Mouse (Mus musculus): Measurements from ENCODE around the gene Gpcpd1. TPM values are rescaled to one million over a fixed set of nuclear protein-coding genes. Genes with fewer than 3 reads are reported as not detected.

Gpcpd1 gene
- total RNA-seq, 2 experiments from 2014 or later, result 120 to 135 TPM

- DNase-seq (ENCODE audit: low spot score in 2 of 2), result no peak
- intact Hi-C loops (cut with DNase I), result loop anchor here (5.0 kb wide), 1 partner anchor 225 kb away; no protein-coding TSS in a partner anchor
Measured at GRCm38 (mm10) chr2:132567414-132567813, 20.1 kb downstream of the Gpcpd1 start.

DNA sequence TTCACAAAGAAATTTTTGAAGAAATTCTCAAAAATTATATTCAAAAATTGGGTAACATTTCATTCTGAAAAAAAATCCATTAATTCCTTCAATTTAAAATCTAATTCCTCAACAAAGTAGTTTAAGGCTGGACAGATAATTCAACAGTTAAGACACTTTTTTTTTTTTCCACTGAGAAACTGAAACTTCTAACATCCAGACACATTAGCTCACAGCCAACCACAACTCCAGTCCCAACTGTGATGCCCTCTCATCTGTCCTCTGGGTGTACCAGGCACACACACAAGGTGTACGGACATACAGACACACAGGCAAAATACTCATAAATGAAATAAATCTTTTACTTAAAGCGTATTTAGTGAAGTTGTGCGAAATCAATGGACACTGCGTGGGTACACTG, 25.7 kb downstream of the Gpcpd1 start:
- no peak for DNase-seq (ENCODE audit: low spot score in 2 of 2)
- intact Hi-C loops (cut with DNase I), result no loop called here

GRCm38 (mm10) chr2:132527864-132528263, 59.7 kb downstream of the Gpcpd1 start:
- intact Hi-C loops (cut with DNase I), result no loop called here
- no peak for DNase-seq (ENCODE audit: low spot score in 2 of 2)

DNA sequence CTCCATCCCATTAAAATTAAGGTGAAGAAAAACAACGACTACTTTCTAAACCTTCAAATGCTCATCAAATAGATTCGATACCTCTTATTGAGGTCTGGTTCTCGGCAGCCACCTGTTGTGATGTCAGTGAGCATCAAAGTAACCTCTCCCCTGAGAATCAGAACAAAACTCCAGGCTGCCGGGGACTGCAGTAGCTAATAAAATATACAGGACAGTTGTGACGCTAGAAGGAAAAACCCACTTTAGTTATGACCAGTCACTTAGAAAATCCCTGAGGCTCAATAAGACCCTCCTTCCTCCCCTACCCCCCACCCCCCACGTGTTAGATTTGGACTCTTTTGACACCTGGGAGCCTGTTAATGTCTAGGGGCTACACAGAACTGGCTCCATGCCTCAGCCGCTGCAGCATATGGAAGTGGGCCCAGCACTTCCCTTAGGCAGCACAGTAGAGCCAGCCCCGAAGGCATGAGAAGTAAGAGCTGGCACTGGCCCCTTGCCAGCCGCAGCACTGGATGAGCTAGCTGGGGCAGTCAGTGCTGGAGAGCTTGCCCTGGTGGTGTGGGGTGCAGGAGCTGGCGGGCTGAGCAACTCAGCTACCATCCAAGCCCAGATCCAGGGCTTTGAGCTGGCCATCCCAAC, 60.5 kb downstream of the Gpcpd1 start:
- DNase-seq (ENCODE audit: low spot score in 2 of 2), result peak in 1 of 2 experiments; percentile 29
- intact Hi-C loops (cut with DNase I), result no loop called here

- no peak for DNase-seq (ENCODE audit: low spot score in 2 of 2)
- intact Hi-C loops (cut with DNase I), result no loop called here
Measured at GRCm38 (mm10) chr2:132526110-132526509, 61.4 kb downstream of the Gpcpd1 start.

DNA sequence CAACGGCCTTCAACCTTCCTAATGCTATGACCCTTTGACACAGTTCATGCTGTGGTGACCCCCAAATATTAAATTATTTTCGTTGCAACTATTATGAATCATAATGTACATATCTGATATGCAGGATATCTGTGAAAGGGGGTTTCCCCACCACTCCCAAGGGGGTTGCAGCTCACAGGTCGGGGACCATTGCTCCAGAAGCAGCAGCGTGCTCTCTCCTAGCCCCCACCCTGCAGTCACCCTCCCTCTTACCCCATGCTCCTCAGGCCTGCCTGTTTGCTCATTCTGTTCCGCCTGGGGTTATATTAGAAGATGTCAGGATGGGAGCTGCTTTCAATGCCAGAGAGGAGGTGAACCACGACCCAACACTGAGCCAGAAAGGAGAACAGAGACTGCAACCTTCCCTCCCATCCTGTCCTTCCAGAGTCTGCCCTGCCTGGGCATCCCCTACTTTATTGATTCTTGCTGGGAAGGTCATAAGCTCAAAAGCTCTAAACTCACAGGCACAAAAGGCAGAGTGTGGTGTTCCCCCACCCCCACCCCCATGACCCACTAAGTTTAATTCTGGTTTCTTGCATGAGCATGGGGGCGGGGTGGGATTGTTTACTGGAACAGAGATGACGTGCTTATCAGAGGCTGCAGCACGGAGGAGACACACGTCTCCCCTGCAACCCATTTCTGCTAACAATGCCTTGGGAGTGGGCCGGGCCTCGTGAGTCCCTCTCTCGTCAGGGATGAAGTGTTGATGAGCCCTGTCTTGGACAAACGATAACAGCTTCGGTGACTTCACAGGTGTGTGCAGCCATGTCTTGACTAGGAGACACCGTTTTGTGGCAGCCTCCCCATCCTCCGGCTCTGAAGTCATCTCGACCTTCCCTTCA, 69.3 kb downstream of the Gpcpd1 start:
- intact Hi-C loops (cut with DNase I), result loop anchor here (5.0 to 10.0 kb wide), 3 partner anchors 267 to 389 kb away; partner anchors contain the start of genes Chgb, Mcm8 and Trmt6
- DNase-seq (ENCODE audit: low spot score in 2 of 2), result no peak

GRCm38 (mm10) chr2:132517194-132517836, 70.2 kb downstream of the Gpcpd1 start:
- intact Hi-C loops (cut with DNase I), result loop anchor here (5.0 to 10.0 kb wide), 3 partner anchors 267 to 390 kb away; partner anchors contain the start of genes Chgb, Mcm8 and Trmt6
- no peak for DNase-seq (ENCODE audit: low spot score in 2 of 2)

DNA sequence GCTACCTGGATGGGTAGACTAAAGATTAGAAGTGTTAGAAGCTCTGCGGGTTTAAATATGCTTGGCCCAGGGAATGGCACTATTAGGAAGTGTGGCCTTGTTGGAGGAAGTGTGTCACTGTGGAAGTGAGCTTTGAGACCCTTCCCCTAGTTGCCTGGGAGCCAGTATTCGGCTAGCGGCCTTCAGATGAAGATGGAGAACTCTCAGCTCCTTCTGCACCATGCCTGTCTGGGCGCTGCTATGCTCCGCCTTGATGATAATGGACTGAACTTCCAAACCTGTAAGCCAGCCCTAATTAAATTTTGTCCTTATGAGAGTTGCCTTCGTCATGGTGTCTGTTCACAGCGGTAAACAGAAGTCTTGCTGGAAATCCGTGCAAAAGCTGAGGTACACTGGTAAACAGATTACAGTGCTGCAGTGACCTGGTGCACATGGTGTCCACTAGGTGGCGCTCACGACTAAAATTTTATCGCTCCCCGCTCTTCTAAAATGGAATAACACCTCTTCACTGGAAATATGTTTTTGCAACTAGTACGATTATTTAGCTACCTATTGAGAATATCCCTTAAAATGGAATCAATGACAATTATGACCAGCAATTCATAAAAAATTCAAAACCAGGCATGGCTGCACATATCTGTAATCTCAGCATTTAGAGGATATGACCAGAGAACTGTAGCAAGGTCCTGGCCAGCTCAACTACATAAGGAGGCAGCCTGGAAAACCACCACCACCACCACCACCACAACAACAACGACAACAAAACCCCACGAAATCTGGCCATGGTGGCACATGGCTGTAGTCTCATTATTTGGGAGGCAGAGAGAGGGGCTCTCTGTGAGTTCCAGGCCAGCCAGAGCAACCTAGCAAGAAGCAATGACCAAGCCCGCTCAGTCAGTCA, 71.1 kb downstream of the Gpcpd1 start:
- peak; percentile 72 to 88 for DNase-seq (ENCODE audit: low spot score in 2 of 2)
- intact Hi-C loops (cut with DNase I), result loop anchor here (1.0 to 10.0 kb wide), 4 partner anchors 185 to 391 kb away; partner anchors contain the start of genes Chgb, Mcm8 and Trmt6

- intact Hi-C loops (cut with DNase I), result loop anchor here (1.0 to 10.0 kb wide), 4 partner anchors 186 to 392 kb away; partner anchors contain the start of genes Chgb, Mcm8 and Trmt6
Measured at GRCm38 (mm10) chr2:132515607-132516006, 71.9 kb downstream of the Gpcpd1 start.

GRCm38 (mm10) chr2:132515076-132515475, 72.5 kb downstream of the Gpcpd1 start:
- intact Hi-C loops (cut with DNase I), result loop anchor here (5.0 to 10.0 kb wide), 3 partner anchors 270 to 392 kb away; partner anchors contain the start of genes Chgb, Mcm8 and Trmt6
- DNase-seq (ENCODE audit: low spot score in 2 of 2), result no peak

More at GRCm38 (mm10) chr2:132515607-132516006, 71.9 kb downstream of the Gpcpd1 start:
- no peak for DNase-seq (ENCODE audit: low spot score in 2 of 2)

- DNase-seq (ENCODE audit: low spot score in 2 of 2), result peak; percentile 62 to 71
- intact Hi-C loops (cut with DNase I), result loop anchor here (10.0 kb wide), 2 partner anchors 270 to 300 kb away; partner anchors contain the start of genes Chgb, Mcm8 and Trmt6
Measured at GRCm38 (mm10) chr2:132514353-132514752, 73.2 kb downstream of the Gpcpd1 start.

DNA sequence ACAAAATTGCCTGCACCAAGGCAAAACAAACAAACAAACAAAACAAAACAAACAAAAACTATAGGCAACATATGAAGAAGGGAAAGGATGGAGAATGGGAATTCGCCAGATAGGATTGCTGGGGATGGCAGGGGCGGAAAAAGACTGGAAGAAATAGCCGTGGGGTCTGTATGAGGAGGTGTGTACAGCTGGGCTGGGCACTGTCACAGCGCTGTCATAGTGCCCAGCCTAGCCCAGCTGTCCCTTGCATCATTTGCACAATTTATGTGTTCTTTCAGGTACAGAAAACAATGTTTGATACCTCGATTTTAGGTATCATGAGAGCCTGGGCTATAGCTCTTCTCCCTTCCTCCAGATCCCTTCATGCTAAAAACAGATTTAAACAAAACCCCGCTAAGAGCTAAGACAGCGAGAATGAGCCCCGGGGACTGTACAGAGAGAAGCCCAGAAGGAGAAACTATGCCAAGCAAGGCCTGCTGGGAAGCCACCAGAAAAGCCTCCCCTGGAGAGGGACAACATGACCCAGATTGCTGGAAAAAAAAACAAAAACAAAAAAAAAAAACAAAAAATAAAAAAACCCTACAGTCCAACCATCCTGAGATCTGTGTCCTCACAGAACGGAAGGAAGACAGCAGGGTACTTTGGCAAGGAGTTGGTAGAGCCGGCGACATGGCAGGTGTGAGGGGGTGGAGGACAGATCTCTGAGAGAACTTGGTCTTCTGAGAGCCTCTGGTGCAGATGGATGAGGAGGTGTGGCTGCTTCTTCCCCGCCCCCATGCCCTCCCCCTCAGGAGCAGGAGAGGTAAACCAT, 74.0 kb downstream of the Gpcpd1 start:
- intact Hi-C loops (cut with DNase I), result loop anchor here (10.0 kb wide), 2 partner anchors 271 to 301 kb away; partner anchors contain the start of genes Chgb, Mcm8 and Trmt6

DNA sequence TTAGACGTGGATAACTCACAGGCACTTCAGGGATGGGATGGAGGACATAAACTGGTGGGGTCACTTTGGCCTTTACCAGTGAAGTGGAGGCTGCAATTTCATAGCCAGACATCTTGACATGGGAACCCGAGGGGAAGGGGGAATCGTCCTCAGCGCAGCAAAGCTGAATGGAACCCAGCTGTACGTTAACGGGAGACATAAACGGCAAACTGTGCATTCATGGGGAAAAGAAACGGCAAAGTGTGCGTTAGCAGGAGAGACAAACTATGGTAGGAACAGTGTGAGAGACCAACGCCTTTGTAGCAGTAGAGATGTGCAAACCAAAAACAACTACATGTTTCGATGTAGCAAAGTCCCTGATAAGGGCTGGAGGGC, 74.6 kb downstream of the Gpcpd1 start:
- intact Hi-C loops (cut with DNase I), result loop anchor here (10.0 kb wide), 2 partner anchors 272 to 302 kb away; partner anchors contain the start of genes Chgb, Mcm8 and Trmt6
- no peak for DNase-seq (ENCODE audit: low spot score in 2 of 2)

More for the DNA sequence above, 74.0 kb downstream of the Gpcpd1 start:
- DNase-seq (ENCODE audit: low spot score in 2 of 2), result peak; percentile 54 to 75

GRCm38 (mm10) chr2:132512051-132512976, 75.2 kb downstream of the Gpcpd1 start:
- intact Hi-C loops (cut with DNase I), result loop anchor here (10.0 kb wide), 2 partner anchors 272 to 302 kb away; partner anchors contain the start of genes Chgb, Mcm8 and Trmt6

DNA sequence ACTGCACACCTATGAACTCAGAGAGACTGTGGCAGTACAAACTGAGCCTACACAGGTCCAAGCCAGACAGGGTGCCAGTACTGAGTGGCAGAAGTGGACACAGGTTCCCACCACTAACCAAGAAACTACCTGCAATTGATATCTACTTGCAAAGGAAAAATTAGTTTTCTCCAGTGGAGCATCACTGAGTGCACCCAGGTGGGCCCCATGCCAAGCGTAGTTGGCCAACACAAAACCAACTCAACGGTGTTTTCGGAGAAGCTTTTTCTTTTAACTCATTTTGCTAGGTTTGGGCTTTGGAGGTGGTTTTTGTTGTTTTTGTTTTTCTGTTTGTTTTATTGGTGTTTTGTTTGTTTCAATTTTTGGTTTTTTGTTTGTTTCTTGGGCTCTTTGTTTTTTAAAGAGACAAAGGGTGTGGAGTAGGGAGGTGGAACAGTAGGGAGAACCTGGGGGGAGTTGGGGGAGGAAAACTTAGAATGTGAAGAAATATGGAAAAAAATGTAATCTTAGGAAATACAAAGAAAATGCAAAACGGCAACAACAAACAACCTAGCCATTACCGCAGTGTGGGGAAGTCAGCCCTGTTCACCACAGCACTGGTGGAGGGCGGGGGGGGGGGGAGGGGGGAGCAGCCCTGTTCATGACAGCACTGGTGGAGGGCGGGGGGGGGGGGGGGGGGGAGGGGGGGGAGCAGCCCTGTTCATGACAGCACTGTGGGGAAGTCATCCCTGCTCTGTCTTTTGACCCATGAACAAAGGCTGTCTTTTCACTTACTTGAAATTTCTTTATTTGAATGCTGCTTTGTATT, 76.3 kb downstream of the Gpcpd1 start:
- intact Hi-C loops (cut with DNase I), result loop anchor here (10.0 kb wide), 2 partner anchors 274 to 304 kb away; partner anchors contain the start of genes Chgb, Mcm8 and Trmt6
- DNase-seq (ENCODE audit: low spot score in 2 of 2), result no peak

More at GRCm38 (mm10) chr2:132512051-132512976, 75.2 kb downstream of the Gpcpd1 start:
- DNase-seq (ENCODE audit: low spot score in 2 of 2), result no peak

Data from left cerebral cortex, postnatal 14 days (tissue).